Mouse (Mus musculus) urinary bladder, postnatal 36 days (tissue): ENCODE data around the gene Phf6.
A peak's percentile ranks its signal among the peaks of the same experiment; 100 is the strongest.
"Not testable (repeated sequence)": the region's sequence is repeated elsewhere in the genome, so short reads cannot be mapped to it uniquely, and the experiment has no call there.

Source experiments
- DNase-seq, 2 experiments: peaks; one replicate each; pipeline ENCODE4 v3.0.0; 2022; ENCODE audit warnings: low spot score in 2 of 2, mixed read lengths in 1 of 2

Phf6 gene

GRCm38 (mm10) chrX:52978576-52978975 is 66.5 kb downstream of the Phf6 start:
- DNase-seq, result no peak

GRCm38 (mm10) chrX:52981378-52981777 is 69.3 kb downstream of the Phf6 start:
- DNase-seq, result no peak

- DNase-seq, result peak; percentile 76 to 85
Measured at GRCm38 (mm10) chrX:52987905-52988783, 76.1 kb downstream of the Phf6 start, which contains the start of gene Hprt. TSS of gene Hprt (plus strand) at chrX:52988137.

- DNase-seq, result not testable (repeated sequence)
Measured at GRCm38 (mm10) chrX:52994726-52995125, 82.7 kb downstream of the Phf6 start.

GRCm38 (mm10) chrX:53004887-53005286 is 92.8 kb downstream of the Phf6 start:
- not testable (repeated sequence) for DNase-seq

GRCm38 (mm10) chrX:53006062-53006461 is 94.0 kb downstream of the Phf6 start:
- DNase-seq, result no peak
